Mouse (Mus musculus) hematopoietic multipotent progenitor cell, adult 10-12 weeks (in vitro differentiated cells): ENCODE results near the gene Setd1b. TPM values are rescaled to one million over a fixed set of nuclear protein-coding genes. Genes with fewer than 3 reads are reported as not detected.

ENCODE experiments used
- polyA plus RNA-seq: library from polyadenylated mRNA; stranded (reverse); fragments of >175 nt; gene quantifications from 2 replicates; pipeline ENCODE4 v1.2.3, GENCODE M21; 2012; ENCODE audit warnings: low replicate concordance

Gene Setd1b
- 104 and 197 TPM in 2 replicates for polyA plus RNA-seq

DNA sequence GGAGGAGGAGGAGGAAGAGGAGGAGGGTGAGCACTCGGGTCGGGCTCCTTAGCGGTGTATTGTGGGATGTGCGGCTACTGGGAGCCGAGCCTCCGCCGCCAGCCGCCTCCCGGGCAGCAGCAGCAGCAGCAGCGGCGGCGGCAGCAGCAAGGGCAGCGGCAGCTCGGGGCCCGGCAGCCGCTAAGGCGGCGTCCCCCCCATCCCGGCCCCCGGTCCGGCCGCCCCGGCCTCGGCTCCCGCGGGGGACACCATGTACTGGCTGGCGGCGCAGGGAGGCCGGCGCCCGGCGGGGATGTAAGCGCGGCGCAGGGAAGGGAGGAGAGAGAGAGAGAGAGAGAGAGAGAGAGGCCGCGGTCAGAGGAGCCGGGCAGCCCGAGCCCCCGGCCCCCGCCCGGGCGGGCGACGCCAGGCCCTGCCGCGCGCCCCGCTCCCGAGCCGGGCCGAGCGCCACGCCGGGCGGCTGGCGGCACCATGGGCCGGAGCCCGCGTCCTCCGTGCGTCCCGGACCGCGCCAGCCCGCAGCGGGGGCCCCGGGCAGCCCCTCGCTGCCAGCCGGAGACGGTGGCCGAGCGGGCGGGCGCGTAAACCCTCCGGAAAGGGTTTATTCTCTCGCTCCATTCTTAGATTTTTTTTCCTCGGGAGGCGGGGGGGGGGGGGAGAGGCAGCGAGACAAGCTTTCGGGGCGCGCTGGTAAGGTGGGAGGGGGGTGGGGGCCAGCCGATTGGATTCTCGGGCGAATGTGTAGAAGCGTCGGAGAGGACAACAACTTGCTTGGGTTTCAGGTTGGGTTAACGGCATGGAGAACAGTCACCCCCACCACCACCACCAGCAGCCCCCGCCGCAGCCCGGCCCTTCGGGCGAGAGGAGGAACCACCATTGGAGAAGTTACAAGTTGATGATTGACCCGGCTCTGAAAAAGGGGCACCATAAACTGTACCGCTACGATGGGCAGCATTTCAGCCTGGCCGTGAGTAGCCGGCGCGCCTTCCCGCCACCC, at the start of gene Setd1b:
Gene Setd1b, plus strand, starts transcription at position 33 of the 997 bp plus-strand sequence.

DNA sequence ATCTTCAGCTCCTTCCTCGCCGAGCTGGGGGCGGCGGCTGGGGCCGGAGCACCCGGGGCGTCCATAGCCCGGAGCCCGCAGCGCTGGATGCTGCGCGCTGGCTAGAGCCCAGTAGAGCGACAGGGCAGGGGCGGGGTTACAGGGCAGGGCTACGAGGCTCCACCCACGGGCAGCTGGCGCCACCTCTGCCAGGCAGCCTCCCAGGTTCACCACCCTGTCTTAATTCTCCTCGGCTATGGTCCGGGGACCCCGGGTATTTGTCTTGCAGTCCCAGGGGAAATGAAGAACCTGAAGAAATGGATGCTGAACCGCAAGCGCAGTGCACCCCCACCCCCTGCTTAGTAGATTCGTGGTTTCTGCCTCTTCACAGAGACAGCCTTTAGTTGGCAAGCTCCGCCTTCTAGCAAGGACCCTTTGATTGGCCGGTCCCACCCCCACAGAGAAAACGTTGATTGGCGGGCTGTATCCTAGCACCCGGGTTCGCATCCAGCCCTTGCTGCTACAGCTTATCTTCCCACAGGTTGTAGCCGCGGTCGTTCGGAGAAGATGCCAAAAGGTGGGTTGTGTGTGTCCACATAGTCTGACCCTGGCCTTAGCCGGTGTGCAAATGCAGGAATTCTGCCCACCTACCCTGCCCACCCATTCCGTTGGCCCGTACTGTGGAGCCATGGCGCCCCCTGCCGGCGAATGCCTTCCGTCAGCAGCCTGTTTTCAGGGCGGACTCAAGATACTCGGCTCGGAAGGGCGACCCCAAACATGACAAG, 9.5 kb upstream of the Setd1b start, which contains the start of gene Rhof:
Gene Rhof, minus strand, starts transcription at position 385 of the 764 bp plus-strand sequence.

DNA sequence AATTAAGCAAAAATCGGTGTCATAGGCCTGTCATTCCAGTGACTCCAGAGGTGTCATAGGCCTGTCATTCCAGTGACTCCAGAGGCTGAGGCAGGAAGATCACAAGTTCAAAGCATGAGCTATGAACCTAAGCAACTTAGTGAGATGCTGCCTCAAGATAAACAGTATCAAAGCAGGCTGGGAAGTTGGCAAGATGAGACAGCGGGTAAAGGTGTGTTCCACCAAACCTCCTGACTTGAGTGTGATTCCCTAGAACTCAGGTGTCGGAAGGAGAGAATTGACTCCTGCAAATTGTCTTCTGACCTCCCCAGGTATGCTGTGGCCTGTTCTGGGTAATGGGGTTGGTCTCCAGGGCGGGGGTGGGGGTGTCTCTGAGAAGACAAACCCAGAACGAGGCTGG, 27.3 kb downstream of the Setd1b start, which contains the start of gene Psmd9:
Gene Psmd9, plus strand, starts transcription at position 130 of the 400 bp plus-strand sequence.

DNA sequence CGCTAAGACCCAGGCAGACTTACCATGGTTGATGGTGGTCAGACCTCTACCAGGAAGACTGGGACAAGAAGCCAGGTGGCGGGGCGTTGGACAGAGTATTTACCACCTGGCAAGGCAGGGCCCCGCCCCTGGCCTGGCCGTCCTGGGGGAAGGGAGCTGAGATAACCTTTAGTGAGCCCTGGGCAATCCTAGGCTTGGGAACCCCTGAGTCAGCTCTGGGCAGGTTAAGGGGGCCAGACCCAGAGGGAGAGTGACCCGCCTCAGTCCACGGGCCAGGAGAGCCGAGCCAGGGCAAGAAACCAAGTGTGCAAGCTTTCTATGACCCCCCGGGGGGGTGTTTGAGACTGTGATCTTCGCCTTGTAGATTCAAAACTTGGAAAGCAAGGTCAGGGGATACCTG, 40.7 kb downstream of the Setd1b start, which contains the start of gene Hpd:
Gene Hpd, minus strand, starts transcription at position 77 of the 400 bp plus-strand sequence.

Other genes with a start within 250 kb of the Setd1b start
- gene Kdm2b, start 152.4 kb upstream of the Setd1b start, polyA plus RNA-seq = 53.8 and 83.6 TPM in 2 replicates
- 66.9 and 80.3 TPM in 2 replicates for gene Orai1, start 127.1 kb upstream of the Setd1b start, polyA plus RNA-seq
- gene Morn3, start 95.2 kb upstream of the Setd1b start, polyA plus RNA-seq = not detected in 2 replicates
- gene Tmem120b, start 73.8 kb upstream of the Setd1b start, polyA plus RNA-seq = 3.3 and 8.7 TPM in 2 replicates
- 64.9 and 110 TPM in 2 replicates for gene Rhof, start 9.5 kb upstream of the Setd1b start, polyA plus RNA-seq
- 30.9 and 58.3 TPM in 2 replicates for gene Psmd9, start 27.2 kb downstream of the Setd1b start, polyA plus RNA-seq
- gene Hpd, start 40.5 kb downstream of the Setd1b start, polyA plus RNA-seq = not detected in 2 replicates
- 0.18 and 0.42 TPM in 2 replicates for gene Wdr66, start 109.9 kb downstream of the Setd1b start, polyA plus RNA-seq
- 47.3 and 50.2 TPM in 2 replicates for gene Bcl7a, start 201.6 kb downstream of the Setd1b start, polyA plus RNA-seq